Mouse (Mus musculus): ENCODE measurements around the gene Zbtb16. TPM values are rescaled to one million over a fixed set of nuclear protein-coding genes. Genes with fewer than 3 reads are reported as not detected.
A peak's percentile ranks its signal among the peaks of the same experiment; 100 is the strongest.

The Zbtb16 gene
- polyA plus RNA-seq, 1 experiment from 2014 or later, result 3.1 TPM

DNA sequence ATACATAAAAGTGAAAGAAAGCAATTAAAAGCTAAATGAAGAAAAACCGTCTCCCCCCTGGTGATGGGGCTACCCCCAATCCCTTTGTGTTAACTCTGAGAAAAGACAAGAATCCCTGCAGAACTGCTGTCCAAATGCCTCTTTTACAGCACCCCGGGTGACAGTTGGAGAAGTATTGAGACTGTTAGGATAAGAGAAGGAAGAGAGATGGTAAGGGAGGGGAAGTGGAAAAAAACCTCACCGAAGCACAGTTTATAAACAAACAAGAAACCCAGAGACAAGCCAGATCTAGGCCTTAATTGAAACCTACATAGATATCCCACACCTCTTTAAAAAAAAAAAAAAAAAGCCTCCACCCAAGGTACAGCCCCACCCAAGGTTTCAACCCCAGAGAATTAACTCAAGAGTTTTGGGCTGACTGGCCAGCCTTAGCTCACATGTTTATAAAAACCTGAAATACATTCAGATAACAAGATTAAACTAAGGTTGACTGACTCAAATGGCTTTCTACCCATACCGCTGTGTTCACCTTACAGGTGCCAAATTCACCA lies 42.3 kb downstream of the Zbtb16 start:
- Histone ChIP-seq H3K27me3 (ENCODE audit: insufficient read depth, poor library complexity, severe bottlenecking) (peaks cover 24% of the 10 kb centered on the region), H3K4me1 (peaks cover 33% of the 10 kb centered on the region), H3K36me3 (no peaks in the 10 kb centered on the region), H3K27ac (no peak overlapping the region), H3K9me3 (no peaks in the 10 kb centered on the region), H3K4me3 (no peak overlapping the region)
- DNase-seq (ENCODE audit: low spot score), result no peak
- 58% methylated on average over 4 of the region's 4 CpGs for WGBS

DNA sequence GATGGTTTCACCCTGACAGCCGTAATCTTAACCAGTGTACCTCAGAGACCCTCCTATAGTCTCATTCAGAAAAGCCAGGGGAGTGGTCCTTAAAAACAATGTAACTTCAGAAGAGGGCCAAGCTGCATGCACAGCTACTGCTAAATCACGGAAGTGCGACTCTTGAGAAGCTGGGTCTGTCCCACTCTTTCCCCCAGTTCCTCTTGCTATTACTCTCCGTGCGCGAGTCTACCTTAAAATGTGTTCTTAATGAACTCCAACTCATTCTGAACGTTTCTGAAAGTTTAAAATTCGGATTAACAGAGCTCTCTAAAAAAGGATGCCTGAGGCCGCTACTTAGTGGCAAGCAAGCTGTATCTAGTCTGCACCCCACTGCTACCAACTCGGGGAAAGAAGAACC lies 45.4 kb downstream of the Zbtb16 start:
- DNase-seq (ENCODE audit: low spot score), result no peak
- H3K9me3 ChIP-seq, result no peaks in the 10 kb centered on the region
- WGBS, result 80% methylated on average over 10 of the region's 10 CpGs
- peaks cover 27% of the 10 kb centered on the region for H3K4me1 ChIP-seq
- H3K36me3 ChIP-seq, result no peaks in the 10 kb centered on the region
- H3K27ac ChIP-seq, result no peak overlapping the region
- peaks cover 24% of the 10 kb centered on the region for H3K27me3 ChIP-seq (ENCODE audit: insufficient read depth, poor library complexity, severe bottlenecking)
- H3K4me3 ChIP-seq, result no peak overlapping the region

DNA sequence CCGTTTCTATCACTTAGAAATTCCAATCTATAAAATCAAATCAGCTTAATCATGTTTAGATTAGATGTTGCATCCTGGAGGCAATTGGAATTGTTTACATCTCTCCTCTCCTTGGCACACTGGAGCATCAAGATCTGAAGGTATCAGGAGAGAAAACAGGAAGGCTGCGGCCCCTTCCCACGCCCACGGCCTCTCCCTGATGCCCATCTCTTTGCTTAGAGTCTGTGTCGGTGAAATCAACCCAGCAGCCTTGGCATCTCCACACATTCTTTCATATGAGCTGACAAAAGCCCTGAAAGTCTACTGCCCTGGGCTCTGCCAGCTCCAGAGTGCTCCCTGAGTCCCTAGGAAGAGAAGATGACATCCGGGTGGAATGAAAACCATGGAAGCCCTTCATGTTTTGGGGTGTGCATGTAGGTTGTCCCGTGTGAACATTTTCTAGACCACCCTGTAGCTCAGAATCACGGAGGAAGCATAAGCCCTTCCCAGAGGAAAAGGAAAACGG lies 48.1 kb downstream of the Zbtb16 start:
- Histone ChIP-seq H3K4me3 (no peak overlapping the region), H3K4me1 (peaks cover 19% of the 10 kb centered on the region; the same call in 1 of the 2 replicates), H3K36me3 (no peaks in the 10 kb centered on the region), H3K27me3 (ENCODE audit: insufficient read depth, poor library complexity, severe bottlenecking) (peaks cover 22% of the 10 kb centered on the region), H3K9me3 (no peaks in the 10 kb centered on the region), H3K27ac (no peak overlapping the region)
- WGBS, result 70% methylated on average over 9 of the region's 9 CpGs
- DNase-seq (ENCODE audit: low spot score), result no peak

GRCm38 (mm10) chr9:48787321-48787720 lies 48.7 kb downstream of the Zbtb16 start:
- 73% methylated on average over 1 of the region's 1 CpGs for WGBS

GRCm38 (mm10) chr9:48786814-48787213 lies 49.2 kb downstream of the Zbtb16 start:
- H3K36me3 ChIP-seq, result no peaks in the 10 kb centered on the region
- H3K4me1 ChIP-seq, result peaks cover 28% of the 10 kb centered on the region
- H3K4me3 ChIP-seq, result no peak overlapping the region
- H3K27ac ChIP-seq, result no peak overlapping the region
- WGBS, result 58% methylated on average over 6 of the region's 6 CpGs
- no peaks in the 10 kb centered on the region for H3K9me3 ChIP-seq
- H3K27me3 ChIP-seq (ENCODE audit: insufficient read depth, poor library complexity, severe bottlenecking), result peaks cover 12% of the 10 kb centered on the region; the same call in 1 of the 2 replicates
- DNase-seq (ENCODE audit: low spot score), result no peak

More at GRCm38 (mm10) chr9:48787321-48787720, 48.7 kb downstream of the Zbtb16 start:
- no peaks in the 10 kb centered on the region for H3K36me3 ChIP-seq
- no peak overlapping the region for H3K27ac ChIP-seq
- H3K27me3 ChIP-seq (ENCODE audit: insufficient read depth, poor library complexity, severe bottlenecking), result peaks cover 16% of the 10 kb centered on the region; the same call in 1 of the 2 replicates
- no peak overlapping the region for H3K4me3 ChIP-seq
- DNase-seq (ENCODE audit: low spot score), result no peak
- H3K9me3 ChIP-seq, result no peaks in the 10 kb centered on the region
- peaks cover 25% of the 10 kb centered on the region for H3K4me1 ChIP-seq

GRCm38 (mm10) chr9:48784937-48785336 lies 51.1 kb downstream of the Zbtb16 start:
- Histone ChIP-seq H3K4me1 (peaks cover 28% of the 10 kb centered on the region), H3K9me3 (no peaks in the 10 kb centered on the region), H3K36me3 (no peaks in the 10 kb centered on the region), H3K27ac (no peak overlapping the region), H3K27me3 (ENCODE audit: insufficient read depth, poor library complexity, severe bottlenecking) (peaks cover 10% of the 10 kb centered on the region; the same call in 1 of the 2 replicates), H3K4me3 (no peak overlapping the region)
- WGBS, result 69% methylated on average over 6 of the region's 6 CpGs
- no peak for DNase-seq (ENCODE audit: low spot score)

DNA sequence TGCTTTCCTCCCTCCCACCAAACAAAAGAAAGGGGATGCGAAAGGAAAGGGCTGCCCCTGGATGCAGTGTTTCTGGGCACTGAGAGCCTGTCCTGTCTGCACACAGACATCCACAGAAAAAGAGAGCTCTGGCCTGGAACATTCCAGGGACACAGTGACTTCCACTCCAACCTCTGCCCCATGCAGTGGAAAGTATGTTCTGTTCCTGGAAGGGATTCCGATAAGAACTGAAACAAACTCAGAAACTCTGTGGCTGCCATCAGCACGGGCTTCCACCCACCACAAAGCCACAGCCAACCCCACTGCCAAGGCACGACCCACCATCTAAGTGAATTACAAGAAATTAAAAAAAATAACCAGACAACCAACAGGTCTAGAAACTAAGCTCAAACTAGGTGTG lies 52.7 kb downstream of the Zbtb16 start:
- no peaks in the 10 kb centered on the region for H3K9me3 ChIP-seq
- H3K4me1 ChIP-seq, result peaks cover 22% of the 10 kb centered on the region
- H3K4me3 ChIP-seq, result no peak overlapping the region
- 43% methylated on average over 4 of the region's 4 CpGs for WGBS
- peaks cover 11% of the 10 kb centered on the region; the same call in 1 of the 2 replicates for H3K27me3 ChIP-seq (ENCODE audit: insufficient read depth, poor library complexity, severe bottlenecking)
- H3K27ac ChIP-seq, result no peak overlapping the region
- H3K36me3 ChIP-seq, result no peaks in the 10 kb centered on the region
- no peak for DNase-seq (ENCODE audit: low spot score)

- H3K36me3 ChIP-seq, result no peaks in the 10 kb centered on the region
- peaks cover 20% of the 10 kb centered on the region for H3K4me1 ChIP-seq
- WGBS, result 33% methylated on average over 15 of the region's 15 CpGs
- no peak for DNase-seq (ENCODE audit: low spot score)
- no peaks in the 10 kb centered on the region for H3K9me3 ChIP-seq
- H3K27me3 ChIP-seq (ENCODE audit: insufficient read depth, poor library complexity, severe bottlenecking), result peaks cover 11% of the 10 kb centered on the region; the same call in 1 of the 2 replicates
- no peak overlapping the region for H3K4me3 ChIP-seq
- peak overlapping the region; percentile 37; the same call in 1 of the 2 replicates for H3K27ac ChIP-seq
These were observed 53.5 kb downstream of the Zbtb16 start for GRCm38 (mm10) chr9:48782284-48783060.

DNA sequence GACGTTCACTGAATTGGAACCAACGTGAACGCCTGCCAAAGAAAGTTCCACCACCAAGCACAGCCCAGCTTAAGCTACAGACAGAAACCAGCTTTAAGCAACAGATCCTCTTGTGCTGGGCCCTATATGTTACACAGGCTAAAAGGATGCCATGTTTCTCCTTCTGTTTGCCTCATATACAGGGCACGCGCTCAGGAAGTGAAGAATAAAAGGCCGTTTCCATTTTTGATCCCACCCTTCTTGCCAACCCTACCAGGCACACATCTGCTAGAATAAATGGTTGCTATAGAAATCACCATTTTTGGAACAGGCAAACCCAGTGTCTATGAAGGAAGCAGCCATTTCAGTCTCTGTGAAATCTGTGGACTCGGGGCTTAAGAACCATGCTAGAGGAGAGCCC lies 59.8 kb downstream of the Zbtb16 start:
- Histone ChIP-seq H3K36me3 (no peaks in the 10 kb centered on the region), H3K27ac (no peak overlapping the region), H3K9me3 (no peaks in the 10 kb centered on the region), H3K4me1 (peaks cover 3% of the 10 kb centered on the region; the same call in 1 of the 2 replicates), H3K27me3 (ENCODE audit: insufficient read depth, poor library complexity, severe bottlenecking) (peaks cover 11% of the 10 kb centered on the region; the same call in 1 of the 2 replicates), H3K4me3 (no peak overlapping the region)
- WGBS, result 91% methylated on average over 7 of the region's 7 CpGs
- DNase-seq (ENCODE audit: low spot score), result no peak

DNA sequence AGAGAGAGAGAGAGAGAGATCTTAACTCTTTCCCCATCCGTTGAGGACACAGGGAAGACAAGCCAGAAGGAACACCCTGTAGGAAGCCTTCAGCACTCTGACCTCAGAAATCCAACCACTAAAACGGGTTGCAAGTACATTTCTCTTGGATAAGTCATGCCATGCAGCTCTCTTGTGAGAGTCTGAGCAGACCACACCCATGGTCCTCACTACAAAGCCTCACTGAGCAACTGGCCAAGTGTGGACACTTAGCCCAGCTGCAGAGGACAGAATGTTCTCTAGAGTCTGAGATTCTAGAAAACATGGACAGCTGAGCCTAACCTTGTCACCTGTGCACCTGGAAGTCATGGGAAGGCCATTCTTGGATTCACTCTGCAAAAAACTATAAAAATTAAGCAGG lies 60.5 kb downstream of the Zbtb16 start:
- Histone ChIP-seq H3K4me1 (peaks cover 3% of the 10 kb centered on the region; the same call in 1 of the 2 replicates), H3K27ac (no peak overlapping the region)
- WGBS, result 53% methylated on average over 2 of the region's 2 CpGs

GRCm38 (mm10) chr9:48773710-48774109 lies 62.3 kb downstream of the Zbtb16 start:
- H3K27me3 ChIP-seq (ENCODE audit: insufficient read depth, poor library complexity, severe bottlenecking), result no peaks in the 10 kb centered on the region; the same call in 1 of the 2 replicates
- H3K9me3 ChIP-seq, result no peaks in the 10 kb centered on the region
- no peak overlapping the region for H3K27ac ChIP-seq
- 87% methylated on average over 8 of the region's 8 CpGs for WGBS
- no peak for DNase-seq (ENCODE audit: low spot score)
- H3K4me3 ChIP-seq, result no peak overlapping the region
- H3K4me1 ChIP-seq, result peaks cover 3% of the 10 kb centered on the region; the same call in 1 of the 2 replicates
- H3K36me3 ChIP-seq, result no peaks in the 10 kb centered on the region

More for the DNA sequence above, 60.5 kb downstream of the Zbtb16 start:
- Histone ChIP-seq H3K9me3 (no peaks in the 10 kb centered on the region), H3K36me3 (no peaks in the 10 kb centered on the region), H3K27me3 (ENCODE audit: insufficient read depth, poor library complexity, severe bottlenecking) (peaks cover 7% of the 10 kb centered on the region; the same call in 1 of the 2 replicates), H3K4me3 (no peak overlapping the region)
- no peak for DNase-seq (ENCODE audit: low spot score)

DNA sequence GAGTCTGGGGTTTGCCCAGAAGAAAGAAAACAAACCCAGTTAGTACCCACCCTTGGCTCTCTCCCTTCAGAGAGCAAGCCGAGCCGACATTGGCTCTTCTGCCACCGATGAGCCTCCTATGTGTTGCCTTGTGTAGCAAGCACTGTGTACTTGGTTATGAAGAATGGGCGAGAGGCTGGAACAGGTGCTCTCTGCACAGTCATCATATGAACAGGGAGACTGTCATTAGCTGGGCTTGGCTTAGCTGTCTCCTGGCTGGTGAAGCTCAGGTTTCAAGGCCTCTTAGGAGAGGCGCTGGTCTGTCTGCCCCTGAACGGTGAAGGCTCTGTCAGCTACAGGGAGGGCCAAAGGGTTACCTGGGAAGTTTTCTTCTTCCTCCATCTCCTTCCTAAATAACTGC lies 62.9 kb downstream of the Zbtb16 start:
- WGBS, result 78% methylated on average over 6 of the region's 6 CpGs
- DNase-seq (ENCODE audit: low spot score), result no peak
- H3K9me3 ChIP-seq, result no peaks in the 10 kb centered on the region
- H3K36me3 ChIP-seq, result no peaks in the 10 kb centered on the region
- no peaks in the 10 kb centered on the region; the same call in 1 of the 2 replicates for H3K27me3 ChIP-seq (ENCODE audit: insufficient read depth, poor library complexity, severe bottlenecking)
- H3K4me3 ChIP-seq, result no peak overlapping the region
- H3K4me1 ChIP-seq, result peaks cover 3% of the 10 kb centered on the region; the same call in 1 of the 2 replicates
- H3K27ac ChIP-seq, result no peak overlapping the region

GRCm38 (mm10) chr9:48771504-48771903 lies 64.5 kb downstream of the Zbtb16 start:
- Histone ChIP-seq H3K4me3 (no peak overlapping the region), H3K36me3 (no peaks in the 10 kb centered on the region), H3K9me3 (no peaks in the 10 kb centered on the region), H3K27ac (no peak overlapping the region), H3K27me3 (ENCODE audit: insufficient read depth, poor library complexity, severe bottlenecking) (no peaks in the 10 kb centered on the region; the same call in 1 of the 2 replicates), H3K4me1 (peaks cover 3% of the 10 kb centered on the region; the same call in 1 of the 2 replicates)
- WGBS, result 87% methylated on average over 6 of the region's 6 CpGs
- DNase-seq (ENCODE audit: low spot score), result no peak

Measured in heart, embryonic 10.5 days (tissue).